Mouse (Mus musculus) forebrain, embryonic 16.5 days (tissue): Measurements from ENCODE around the gene Mylk2. TPM values are rescaled to one million over a fixed set of nuclear protein-coding genes. Genes with fewer than 3 reads are reported as not detected.

Source experiments
- ATAC-seq: fragments of 200-750 bp; cut with Nextera tagmentation; 2 replicates; pipeline ENCODE4 v1.8.0; 2017; ENCODE audit warnings: mild to moderate bottlenecking, moderate library complexity
- H3K27ac ChIP-seq: fragments of 300-500 bp; sonication (generic); 2 replicates; pipeline ENCODE4 v1.5.1; 2014; ENCODE audit warnings: low read length, control low read depth
- H3K27me3 ChIP-seq: fragments of 300-500 bp; sonication (generic); replicated peaks from 2 replicates; pipeline ENCODE4 v1.6.1; 2014; ENCODE audit warnings: low read length; ENCODE audit not compliant: control insufficient read depth, insufficient read depth
- H3K36me3 ChIP-seq: fragments of 300-500 bp; sonication (generic); 2 replicates; pipeline ENCODE4 v1.6.1; 2014; ENCODE audit not compliant: control insufficient read depth, insufficient read depth
- H3K4me1 ChIP-seq: fragments of 300-500 bp; sonication (generic); replicated peaks from 2 replicates; pipeline ENCODE4 v1.6.1; 2014; ENCODE audit warnings: low read length; ENCODE audit not compliant: control insufficient read depth, insufficient read depth
- H3K4me2 ChIP-seq: fragments of 300-500 bp; sonication (generic); 2 replicates; pipeline ENCODE4 v1.6.1; 2014; ENCODE audit warnings: mild to moderate bottlenecking, low read length, control low read depth
- H3K4me3 ChIP-seq: fragments of 300-500 bp; sonication (generic); replicated peaks from 2 replicates; pipeline ENCODE4 v1.5.1; 2014; ENCODE audit warnings: mild to moderate bottlenecking, low read length, control low read depth
- H3K9ac ChIP-seq: fragments of 300-500 bp; sonication (generic); replicated peaks from 2 replicates; pipeline ENCODE4 v1.6.1; 2014; ENCODE audit warnings: low read depth, low read length, control low read depth
- H3K9me3 ChIP-seq: fragments of 300-500 bp; sonication (generic); 2 replicates; pipeline ENCODE4 v1.6.1; 2016; ENCODE audit warnings: low read length; ENCODE audit not compliant: control insufficient read depth
- WGBS: fragments of 180-500 bp; shearing (Covaris S2); extraction: QIAGEN DNeasy Blood & Tissue Kit; methylation state at CpG from one replicate; pipeline ENCODE4 v1.1.7; 2014; 5-methylcytosine and 5-hydroxymethylcytosine counted together
- polyA plus RNA-seq: library from polyadenylated mRNA; unstranded; fragments of >200 nt; fragmentation: Nextera tagmentation; extraction: Ambion mirVana; gene quantifications from 2 replicates; pipeline ENCODE4 v1.2.1, GENCODE M21; 2015

Mylk2 gene
- polyA plus RNA-seq, 1 experiment from 2014 or later = not detected

DNA sequence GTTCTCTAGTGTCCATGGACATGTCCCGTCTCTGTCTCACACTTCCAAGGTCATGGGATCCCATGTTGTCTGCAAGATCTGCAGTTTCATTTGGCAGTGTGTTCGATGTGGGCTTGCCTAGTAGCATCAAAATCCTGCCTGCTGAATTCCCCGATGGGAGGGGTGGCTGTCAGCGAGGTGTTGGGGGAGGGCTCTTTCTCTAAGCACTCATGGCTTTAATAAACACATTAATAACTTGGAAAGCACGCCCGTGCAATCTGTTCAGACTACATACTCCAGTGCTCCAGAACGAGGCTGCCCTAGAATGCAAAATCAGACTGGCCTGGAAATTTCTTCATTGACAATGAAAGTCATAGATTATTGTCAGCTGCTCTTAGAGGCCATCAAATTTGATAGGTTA is 35.9 kb downstream of the Mylk2 start:
- H3K9me3 ChIP-seq = no peaks in the 10 kb centered on the region
- WGBS = 49% methylated on average over 7 of the region's 7 CpGs
- peaks cover 33% of the 10 kb centered on the region for H3K27me3 ChIP-seq
- H3K4me3 ChIP-seq = no peak overlapping the region
- no peak overlapping the region for H3K9ac ChIP-seq
- no peaks in the 10 kb centered on the region for H3K36me3 ChIP-seq
- no peak overlapping the region for H3K4me2 ChIP-seq
- peak overlapping the region; percentile 69 for H3K27ac ChIP-seq
- H3K4me1 ChIP-seq = peaks cover 28% of the 10 kb centered on the region
- ATAC-seq = peak; percentile 31; the same call in 1 of the 2 replicates

- 84% methylated on average over 5 of the region's 5 CpGs for WGBS
- H3K4me1 ChIP-seq = peaks cover 19% of the 10 kb centered on the region
- H3K4me3 ChIP-seq = no peak overlapping the region
- H3K27me3 ChIP-seq = peaks cover 24% of the 10 kb centered on the region
- no peak overlapping the region for H3K4me2 ChIP-seq
- no peak overlapping the region for H3K27ac ChIP-seq
- H3K9ac ChIP-seq = no peak overlapping the region
- H3K9me3 ChIP-seq = no peaks in the 10 kb centered on the region
- no peak for ATAC-seq
- H3K36me3 ChIP-seq = no peaks in the 10 kb centered on the region
Measured at GRCm38 (mm10) chr2:152948438-152949020, 37.4 kb downstream of the Mylk2 start.

DNA sequence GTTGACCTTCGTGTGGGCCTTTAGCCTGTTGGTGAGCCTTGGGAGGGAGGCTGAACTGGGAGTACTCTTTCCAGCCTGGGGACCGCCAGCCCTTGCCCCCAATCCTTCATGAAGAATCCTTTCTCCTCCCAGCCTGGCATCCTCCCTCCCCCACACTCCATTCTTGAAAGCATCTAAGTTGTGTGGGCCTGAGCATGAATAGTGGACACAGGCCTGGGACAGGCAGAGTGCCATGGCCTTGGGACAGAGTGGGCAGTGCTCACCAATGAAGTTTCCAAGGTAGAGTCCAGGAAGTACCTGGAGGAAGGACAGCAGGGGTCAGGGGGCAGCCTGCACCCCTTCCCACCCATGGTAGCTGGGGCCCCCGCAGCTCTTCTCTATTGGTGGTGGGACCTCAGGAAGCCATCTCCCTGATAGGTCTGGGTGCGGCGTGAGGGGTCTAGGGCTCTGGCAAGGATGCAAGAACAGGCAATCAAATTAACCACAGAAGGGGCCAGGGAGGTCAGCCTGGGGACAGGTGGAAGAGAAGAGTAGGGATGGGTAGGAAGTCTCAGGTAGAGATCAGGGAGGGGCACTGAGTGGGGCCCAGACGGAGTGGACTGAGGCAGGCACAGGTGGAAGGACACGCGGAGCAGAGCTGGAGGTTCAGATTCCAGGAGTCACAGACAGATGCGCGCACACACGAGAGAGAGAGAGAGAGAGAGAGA is 39.4 kb downstream of the Mylk2 start:
- no peak for ATAC-seq
- peaks cover 9% of the 10 kb centered on the region for H3K27me3 ChIP-seq
- H3K4me2 ChIP-seq = peak overlapping the region; percentile 89
- peak overlapping the region; percentile 84 for H3K4me3 ChIP-seq
- H3K27ac ChIP-seq = no peak overlapping the region
- WGBS = 42% methylated on average over 11 of the region's 11 CpGs
- no peaks in the 10 kb centered on the region for H3K36me3 ChIP-seq
- H3K9ac ChIP-seq = peak overlapping the region; percentile 0; the same call in 1 of the 2 replicates
- peaks cover 18% of the 10 kb centered on the region for H3K4me1 ChIP-seq
- no peaks in the 10 kb centered on the region for H3K9me3 ChIP-seq

GRCm38 (mm10) chr2:152951065-152951849 is 40.1 kb downstream of the Mylk2 start, which contains the start of gene Dusp15:
Dusp15 (minus strand) TSS chr2:152951698.
- Histone ChIP-seq H3K9ac (peak within 1 kb of the TSS; percentile 92), H3K27ac (peak within 1 kb of the TSS; percentile 62), H3K27me3 (0 out of 2 replicates have a peak, but pooled peaks cover 7% of the 10 kb centered on the region), H3K4me1 (peaks cover 18% of the 10 kb centered on the region), H3K9me3 (no peaks in the 10 kb centered on the region), H3K36me3 (no peaks in the 10 kb centered on the region), H3K4me3 (peak within 1 kb of the TSS; percentile 84), H3K4me2 (peak within 1 kb of the TSS; percentile 89)
- WGBS = under 1% methylated on average over 53 of the region's 54 CpGs
- peak; percentile 84 for ATAC-seq

DNA sequence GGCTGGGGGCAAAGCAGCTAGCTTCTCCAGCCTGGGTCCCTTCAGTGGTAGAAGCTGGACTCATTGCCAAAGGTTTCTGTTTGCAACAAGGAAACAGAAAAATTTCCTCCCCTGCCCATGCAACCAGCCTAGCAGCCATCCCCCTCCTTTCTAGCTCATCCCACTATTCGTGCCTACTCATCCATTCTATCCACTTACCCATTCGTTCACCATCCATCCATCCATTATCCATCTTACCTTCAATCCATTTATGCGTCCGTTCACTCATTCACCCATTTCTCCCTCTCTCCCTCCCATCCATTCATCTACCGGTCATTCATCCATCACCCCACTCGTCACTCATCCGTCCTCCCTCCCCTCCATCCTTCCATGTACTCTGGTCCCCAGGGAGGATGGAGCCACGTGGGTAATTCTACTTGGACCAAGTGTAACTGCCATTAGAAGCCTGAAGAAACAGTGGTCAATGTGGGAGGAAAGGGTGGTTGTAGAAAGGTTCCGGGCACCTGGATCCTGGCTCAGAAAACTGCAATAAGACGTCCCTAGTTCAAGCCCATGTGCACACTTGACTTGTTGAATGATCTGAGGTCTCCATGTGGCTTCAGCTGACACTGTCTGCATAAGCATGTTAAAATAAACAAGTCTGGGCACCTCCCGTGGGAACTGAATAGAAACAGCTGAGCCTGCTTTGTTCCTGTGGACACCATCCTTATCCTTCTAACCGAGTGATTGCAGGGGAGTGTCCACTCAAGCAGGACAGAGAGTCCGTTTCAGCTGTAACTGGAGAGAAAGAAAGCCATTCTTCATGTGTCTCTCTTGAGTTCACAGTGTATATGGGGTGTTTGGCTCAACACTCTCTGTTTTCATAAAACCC is 40.9 kb downstream of the Mylk2 start:
- Histone ChIP-seq H3K4me3 (peak overlapping the region; percentile 84), H3K27me3 (0 out of 2 replicates have a peak, but pooled peaks cover 7% of the 10 kb centered on the region), H3K4me2 (peak overlapping the region; percentile 89), H3K36me3 (no peaks in the 10 kb centered on the region), H3K9me3 (no peaks in the 10 kb centered on the region), H3K9ac (peak overlapping the region; percentile 92), H3K4me1 (peaks cover 14% of the 10 kb centered on the region), H3K27ac (peak overlapping the region; percentile 62)
- peak; percentile 4; the same call in 1 of the 2 replicates for ATAC-seq
- 12% methylated on average over 13 of the region's 13 CpGs for WGBS

DNA sequence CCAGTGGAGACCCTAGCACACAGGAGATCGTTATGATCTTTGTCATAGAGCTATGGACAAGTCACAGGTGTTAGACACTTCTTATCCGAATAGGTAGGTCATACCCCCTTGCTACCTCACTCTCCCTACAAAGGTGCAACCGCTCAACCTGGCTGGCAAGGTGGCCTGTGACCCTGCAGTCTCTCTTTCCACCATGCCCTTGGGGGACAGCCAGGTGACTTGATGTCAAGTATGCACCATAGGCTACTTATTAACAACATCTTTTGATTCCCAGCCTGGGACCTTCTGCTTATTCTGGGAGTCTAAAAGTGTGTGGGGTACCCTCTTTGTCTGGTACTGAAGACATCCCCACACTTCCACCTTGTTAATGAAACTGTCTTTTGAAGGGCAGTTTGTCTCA is 47.0 kb downstream of the Mylk2 start:
- no peak for ATAC-seq
- H3K4me1 ChIP-seq = peaks cover 8% of the 10 kb centered on the region; the same call in 1 of the 2 replicates
- no peak overlapping the region for H3K4me3 ChIP-seq
- no peak overlapping the region for H3K9ac ChIP-seq
- H3K27me3 ChIP-seq = 0 out of 2 replicates have a peak, but pooled peaks cover 8% of the 10 kb centered on the region
- no peak overlapping the region for H3K27ac ChIP-seq
- WGBS = 85% methylated on average over 3 of the region's 3 CpGs
- no peaks in the 10 kb centered on the region for H3K9me3 ChIP-seq
- no peak overlapping the region for H3K4me2 ChIP-seq
- no peaks in the 10 kb centered on the region for H3K36me3 ChIP-seq

DNA sequence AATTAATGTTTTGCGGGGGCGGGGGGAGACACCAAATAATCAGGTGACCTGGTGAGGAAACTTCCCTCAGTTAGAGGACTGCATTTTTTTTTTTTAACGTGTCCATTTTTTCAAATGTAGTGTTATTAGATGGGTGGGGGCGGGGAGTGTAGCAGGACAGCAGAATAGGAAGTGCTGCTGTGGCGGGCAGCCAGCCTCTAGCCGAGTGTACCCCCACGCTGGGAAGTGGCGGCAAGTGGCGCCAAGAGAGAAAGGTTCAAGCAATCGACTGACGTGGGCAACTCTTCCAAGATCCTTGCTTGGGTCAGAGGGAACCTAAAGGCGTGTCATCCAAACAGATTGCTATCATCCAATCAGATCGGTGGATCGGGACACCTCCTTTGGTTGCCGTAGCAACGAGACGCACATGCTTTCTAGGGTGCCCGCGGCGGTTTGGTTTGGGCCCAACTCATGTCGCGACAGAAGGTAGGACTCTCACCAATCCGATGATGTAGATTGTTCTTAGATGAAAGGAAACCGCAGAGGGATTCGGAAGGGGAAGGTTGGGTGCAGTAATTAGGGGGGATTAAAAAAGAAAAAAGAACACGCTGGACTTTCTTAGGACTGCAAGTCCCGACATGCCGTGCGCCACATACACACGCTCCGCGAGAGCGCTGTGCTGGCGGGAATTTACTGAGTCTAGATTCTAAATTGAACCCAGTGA is 51.1 kb downstream of the Mylk2 start, which contains the start of gene Ttll9:
Gene Ttll9, plus strand, starts transcription at position 395 of the 703 bp plus-strand sequence.
- Histone ChIP-seq H3K9ac (peak within 1 kb of the TSS; percentile 46), H3K27me3 (0 out of 2 replicates have a peak, but pooled peaks cover 4% of the 10 kb centered on the region), H3K4me1 (peaks cover 8% of the 10 kb centered on the region; the same call in 1 of the 2 replicates), H3K36me3 (no peaks in the 10 kb centered on the region), H3K4me3 (peak within 1 kb of the TSS; percentile 44), H3K27ac (no peak within 1 kb of the TSS), H3K4me2 (peak within 1 kb of the TSS; percentile 77), H3K9me3 (no peaks in the 10 kb centered on the region)
- under 1% methylated on average over 34 of the region's 34 CpGs for WGBS
- ATAC-seq = peak; percentile 97

DNA sequence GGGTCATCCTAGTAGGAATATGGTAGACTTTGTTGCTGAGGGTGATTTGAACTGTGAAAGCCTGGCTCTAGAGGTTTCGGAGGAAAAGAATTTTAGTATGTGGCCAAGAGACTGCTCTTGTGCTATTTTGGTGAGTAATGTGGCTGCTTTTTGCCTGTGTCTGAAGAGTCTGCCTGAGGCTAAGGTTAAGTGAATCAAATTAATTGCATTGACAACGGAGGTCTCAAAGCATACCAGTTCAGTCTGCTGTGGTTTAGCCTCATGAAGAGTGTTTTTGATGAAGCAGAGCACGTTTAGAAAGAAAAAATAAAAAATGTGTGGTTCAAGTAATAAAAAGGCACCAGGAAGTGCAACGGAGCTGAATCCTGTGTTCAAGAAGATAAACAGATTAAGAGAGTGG is 54.4 kb downstream of the Mylk2 start:
- H3K9me3 ChIP-seq = no peaks in the 10 kb centered on the region
- no peak overlapping the region for H3K27ac ChIP-seq
- no peak overlapping the region for H3K4me3 ChIP-seq
- 74% methylated on average over 4 of the region's 4 CpGs for WGBS
- H3K27me3 ChIP-seq = 0 out of 2 replicates have a peak, but pooled peaks cover under 1% of the 10 kb centered on the region
- H3K9ac ChIP-seq = no peak overlapping the region
- H3K4me1 ChIP-seq = peaks cover 8% of the 10 kb centered on the region; the same call in 1 of the 2 replicates
- H3K4me2 ChIP-seq = no peak overlapping the region
- no peaks in the 10 kb centered on the region for H3K36me3 ChIP-seq
- ATAC-seq = no peak
